Mouse (Mus musculus): ENCODE measurements around the gene Pik3ip1. TPM values are rescaled to one million over a fixed set of nuclear protein-coding genes. Genes with fewer than 3 reads are reported as not detected.
A peak's percentile ranks its signal among the peaks of the same experiment; 100 is the strongest.

Pik3ip1 gene
- total RNA-seq (2021): 10 to 100 TPM in 1 of 2 experiments, 1 to 10 TPM in 1; 9.1 to 12.0 TPM
- long read RNA-seq, experiment 1, transcript Pik3ip1-201 (6 exons, 2,573 nt): major isoform, 16 of 21 reads
- long read RNA-seq, experiment 1, partial matches to known transcripts: 0 of 21 reads
- long read RNA-seq, experiment 1, other reads (novel, unspliced or antisense): 4 of 21 reads
- long read RNA-seq, experiment 2, transcript Pik3ip1-201 (6 exons, 2,573 nt): major isoform, 25 of 30 reads
- long read RNA-seq, experiment 2, partial matches to known transcripts: 0 of 30 reads
- long read RNA-seq, experiment 2, other reads (novel, unspliced or antisense): 4 of 30 reads

DNA sequence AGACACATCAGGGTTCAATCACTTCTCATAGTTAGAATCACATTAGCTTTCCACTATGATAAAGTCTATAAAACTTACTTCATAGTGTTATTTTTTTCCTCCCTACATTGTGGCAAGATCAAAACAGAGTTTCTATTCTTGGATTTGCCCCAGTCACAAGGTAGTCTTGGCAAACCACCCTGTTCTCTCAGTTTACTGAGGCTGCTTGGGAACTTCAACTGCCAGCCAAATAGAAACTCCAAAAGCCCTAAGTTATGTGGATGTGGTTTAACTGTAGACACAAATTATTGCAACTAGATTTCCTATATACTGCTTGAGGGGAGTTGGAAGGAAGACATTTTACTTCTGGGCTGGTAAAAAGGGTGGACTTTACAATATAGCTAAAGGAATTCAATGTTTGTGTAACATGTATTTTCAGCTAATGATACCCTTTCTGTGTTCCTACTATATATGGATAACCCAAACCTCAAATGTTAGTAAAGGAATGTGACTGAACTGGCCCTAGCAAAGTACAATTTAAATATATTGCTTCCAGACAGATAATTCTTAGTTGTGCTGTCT lies at the start of gene Pik3ip1:
Pik3ip1 (plus strand) TSS at position 511 of the 561 bp plus-strand sequence.
- no peak for DNase-seq (ENCODE audit: low spot score in 2 of 2)

GRCm38 (mm10) chr11:3282887-3283286 lies 47.3 kb upstream of the Pik3ip1 start:
- DNase-seq (ENCODE audit: low spot score in 2 of 2): no peak

DNA sequence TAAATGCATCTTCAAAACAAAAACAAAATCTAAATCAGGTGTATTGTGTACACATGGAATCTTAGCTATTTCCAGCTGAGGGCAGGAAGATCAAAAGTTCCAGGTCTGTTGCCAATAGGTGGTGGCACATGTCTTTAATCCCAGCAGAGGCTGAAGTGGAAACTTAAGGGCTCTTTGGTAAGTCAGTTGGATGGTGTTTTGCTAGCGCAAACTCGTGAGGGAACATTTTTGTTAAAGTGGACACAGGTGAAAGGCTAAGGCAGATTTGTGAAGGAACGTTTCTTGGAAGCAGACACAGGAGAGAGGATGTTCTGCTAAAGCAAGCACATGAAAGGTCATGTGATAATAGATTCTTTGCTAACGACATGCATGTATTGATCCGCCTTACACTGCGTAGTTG lies 46.6 kb upstream of the Pik3ip1 start:
- DNase-seq (ENCODE audit: low spot score in 2 of 2): no peak

GRCm38 (mm10) chr11:3285940-3286339 lies 44.3 kb upstream of the Pik3ip1 start:
- DNase-seq (ENCODE audit: low spot score in 2 of 2): no peak

DNA sequence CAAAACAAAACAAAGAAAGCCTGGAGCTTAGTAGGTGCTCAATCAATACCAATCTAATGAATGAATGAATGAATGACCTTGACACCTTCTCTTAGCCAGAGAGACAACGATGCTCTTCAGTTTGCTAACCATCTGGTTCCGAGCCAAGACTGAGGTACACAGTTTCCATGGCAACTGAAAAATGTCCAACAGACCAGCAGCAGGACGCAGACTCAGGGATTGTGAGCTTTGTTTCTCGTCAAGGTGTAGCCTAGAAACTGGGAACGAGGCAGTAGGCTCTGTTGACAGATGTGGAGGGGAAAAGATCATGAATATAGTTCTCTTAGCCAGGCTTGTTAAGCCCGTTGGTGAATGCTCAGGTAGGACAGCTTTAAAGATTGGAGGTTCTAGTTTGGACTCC lies 43.1 kb upstream of the Pik3ip1 start:
- no peak for DNase-seq (ENCODE audit: low spot score in 2 of 2)

DNA sequence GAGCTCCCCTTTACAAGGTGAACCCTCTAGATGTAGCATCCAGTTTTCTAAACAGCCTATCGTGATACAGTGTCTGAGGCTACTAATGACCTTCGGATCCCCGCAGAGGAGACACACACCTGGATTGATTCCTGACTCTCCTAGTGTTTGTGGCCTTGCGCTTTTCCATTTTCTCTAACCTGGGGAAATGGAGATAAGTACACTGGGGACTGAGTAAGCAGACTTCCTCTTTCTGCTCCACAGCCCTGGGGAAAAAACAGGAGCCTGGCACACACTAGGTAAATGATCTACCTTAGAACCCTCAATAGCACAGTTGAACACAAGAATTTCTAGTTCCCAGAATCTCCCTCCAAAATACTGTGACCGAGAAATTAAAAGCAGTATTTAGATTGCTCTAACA lies 42.3 kb upstream of the Pik3ip1 start:
- DNase-seq (ENCODE audit: low spot score in 2 of 2): no peak

- DNase-seq (ENCODE audit: low spot score in 2 of 2): peak; percentile 43 to 69
Observed at GRCm38 (mm10) chr11:3288521-3289301, 41.5 kb upstream of the Pik3ip1 start, which contains the start of gene Patz1. Gene Patz1 (plus strand): TSS chr11:3288874.

DNA sequence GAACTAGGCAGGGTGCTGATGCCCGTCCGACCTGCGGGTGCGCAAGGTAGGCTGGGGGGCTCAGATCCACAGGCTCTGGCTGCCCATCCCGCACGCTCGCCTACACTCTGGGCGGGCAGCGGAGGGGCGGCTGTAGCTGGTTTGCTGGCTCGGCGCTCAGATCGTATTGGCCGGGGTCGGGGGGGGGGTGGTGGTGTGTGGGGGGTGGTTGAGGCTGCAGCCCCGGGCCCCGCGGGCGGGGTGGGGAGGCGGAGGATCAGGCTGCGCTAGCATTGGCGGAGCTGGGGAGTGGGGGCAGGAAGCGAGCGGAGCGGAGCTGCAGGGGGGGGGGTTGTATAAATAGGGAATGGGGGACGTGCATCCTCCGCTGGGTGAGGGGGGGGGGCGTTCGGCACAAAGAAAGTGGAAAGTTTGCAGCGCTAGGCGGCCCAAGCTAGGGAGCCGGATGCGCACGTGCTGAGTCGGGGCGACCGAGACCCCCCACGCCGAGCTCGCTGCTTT lies 40.8 kb upstream of the Pik3ip1 start:
- peak; percentile 55 to 58 for DNase-seq (ENCODE audit: low spot score in 2 of 2)

DNA sequence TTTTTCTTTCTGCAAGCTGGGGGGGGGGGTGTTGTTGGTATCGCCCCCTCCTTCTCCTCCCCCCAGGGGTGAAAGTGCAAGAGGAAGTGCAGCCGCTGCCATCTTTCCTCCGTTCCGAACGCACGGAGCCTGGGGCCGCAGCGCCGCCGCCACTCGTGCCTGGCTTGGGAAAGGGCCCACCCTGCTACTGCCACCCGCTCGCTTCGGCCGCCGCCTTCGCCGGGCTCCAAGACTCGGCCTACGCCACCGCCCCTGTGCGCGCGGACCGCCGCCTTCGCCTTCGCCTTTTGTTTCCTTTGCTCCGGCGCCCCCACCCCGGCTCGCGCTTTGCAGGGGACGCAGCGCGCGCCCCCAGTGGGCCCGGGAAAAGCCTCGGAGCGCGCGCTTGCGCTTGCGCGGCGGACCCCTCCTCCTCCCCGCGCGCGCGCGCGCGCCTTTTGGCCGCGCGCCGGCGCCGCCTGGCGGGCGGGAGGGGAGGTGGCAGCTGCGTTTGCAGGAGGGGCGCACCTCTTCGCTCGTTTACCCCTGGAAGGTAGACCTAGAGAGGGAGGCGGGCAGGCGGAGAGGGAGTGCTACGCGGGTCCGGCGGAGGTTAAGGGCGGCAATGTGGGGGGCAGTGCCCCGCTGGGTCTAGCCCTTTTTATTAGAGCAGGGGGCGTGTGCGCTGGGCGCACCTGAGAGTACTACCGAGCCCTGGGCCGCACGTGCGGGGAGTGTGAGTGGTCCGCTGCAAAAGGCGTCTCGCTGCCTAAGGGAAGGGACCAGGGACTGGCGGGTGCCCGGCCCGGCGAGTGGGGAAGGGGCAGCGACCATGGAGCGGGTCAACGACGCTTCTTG lies 40.2 kb upstream of the Pik3ip1 start:
- DNase-seq (ENCODE audit: low spot score in 2 of 2): peak; percentile 76 to 82

DNA sequence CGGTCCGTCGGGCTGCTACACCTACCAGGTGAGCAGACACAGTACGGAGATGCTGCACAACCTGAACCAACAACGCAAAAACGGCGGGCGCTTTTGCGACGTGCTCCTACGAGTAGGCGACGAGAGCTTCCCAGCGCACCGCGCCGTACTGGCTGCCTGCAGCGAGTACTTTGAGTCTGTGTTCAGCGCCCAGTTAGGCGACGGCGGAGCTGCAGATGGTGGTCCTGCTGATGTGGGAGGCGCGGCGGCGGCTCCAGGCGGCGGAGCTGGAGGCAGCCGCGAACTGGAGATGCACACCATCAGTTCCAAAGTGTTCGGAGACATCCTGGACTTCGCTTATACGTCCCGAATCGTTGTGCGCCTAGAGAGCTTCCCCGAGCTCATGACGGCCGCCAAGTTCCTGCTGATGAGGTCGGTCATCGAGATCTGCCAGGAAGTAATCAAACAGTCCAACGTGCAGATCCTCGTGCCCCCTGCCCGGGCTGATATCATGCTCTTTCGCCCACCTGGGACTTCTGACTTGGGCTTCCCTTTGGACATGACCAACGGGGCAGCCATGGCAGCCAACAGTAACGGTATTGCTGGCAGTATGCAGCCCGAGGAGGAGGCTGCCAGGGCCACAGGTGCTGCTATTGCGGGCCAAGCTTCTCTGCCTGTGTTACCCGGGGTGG lies 39.4 kb upstream of the Pik3ip1 start:
- DNase-seq (ENCODE audit: low spot score in 2 of 2): peak; percentile 41 to 45

DNA sequence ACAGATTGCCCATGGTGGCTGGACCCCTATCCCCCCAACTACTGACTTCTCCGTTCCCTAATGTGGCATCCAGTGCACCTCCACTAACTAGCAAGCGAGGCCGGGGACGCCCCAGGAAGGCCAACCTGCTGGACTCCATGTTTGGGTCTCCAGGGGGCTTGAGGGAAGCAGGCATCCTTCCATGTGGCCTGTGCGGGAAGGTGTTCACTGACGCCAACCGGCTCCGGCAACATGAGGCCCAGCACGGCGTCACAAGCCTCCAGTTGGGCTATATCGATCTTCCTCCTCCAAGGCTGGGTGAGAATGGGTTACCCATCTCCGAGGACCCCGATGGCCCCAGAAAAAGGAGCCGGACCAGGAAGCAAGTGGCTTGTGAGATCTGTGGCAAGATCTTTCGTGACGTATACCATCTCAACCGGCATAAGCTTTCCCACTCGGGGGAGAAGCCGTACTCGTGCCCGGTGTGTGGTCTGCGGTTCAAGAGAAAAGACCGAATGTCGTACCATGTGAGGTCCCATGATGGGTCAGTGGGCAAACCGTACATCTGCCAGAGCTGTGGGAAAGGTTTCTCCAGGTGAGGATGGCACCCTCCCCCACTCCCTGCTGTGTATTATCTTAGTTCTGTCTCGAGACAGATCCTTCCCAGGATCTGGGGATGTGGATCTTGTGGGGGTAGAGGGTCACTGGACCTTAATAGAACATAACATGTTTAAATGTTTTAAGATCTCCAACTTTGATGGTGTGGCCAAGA lies 38.7 kb upstream of the Pik3ip1 start:
- no peak for DNase-seq (ENCODE audit: low spot score in 2 of 2)

DNA sequence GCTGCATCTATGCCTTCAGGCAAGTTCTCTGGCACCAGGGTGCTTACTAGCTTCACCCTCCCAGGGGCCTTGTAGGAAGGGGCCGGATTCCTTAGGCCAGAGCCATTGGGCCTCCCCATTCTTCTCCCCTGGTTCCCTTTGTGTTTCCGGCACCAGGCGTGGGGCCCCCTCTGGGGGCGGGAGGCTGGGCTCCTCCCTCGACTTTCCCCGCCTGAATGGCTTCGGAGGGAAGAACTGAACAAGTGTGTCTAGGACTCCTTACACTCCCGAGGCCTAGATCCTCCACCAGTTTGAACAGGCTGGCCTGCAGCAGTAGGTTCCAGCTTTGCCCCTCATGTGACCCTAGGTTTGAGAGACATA lies 38.2 kb upstream of the Pik3ip1 start:
- peak; percentile 35 to 40 for DNase-seq (ENCODE audit: low spot score in 2 of 2)

DNA sequence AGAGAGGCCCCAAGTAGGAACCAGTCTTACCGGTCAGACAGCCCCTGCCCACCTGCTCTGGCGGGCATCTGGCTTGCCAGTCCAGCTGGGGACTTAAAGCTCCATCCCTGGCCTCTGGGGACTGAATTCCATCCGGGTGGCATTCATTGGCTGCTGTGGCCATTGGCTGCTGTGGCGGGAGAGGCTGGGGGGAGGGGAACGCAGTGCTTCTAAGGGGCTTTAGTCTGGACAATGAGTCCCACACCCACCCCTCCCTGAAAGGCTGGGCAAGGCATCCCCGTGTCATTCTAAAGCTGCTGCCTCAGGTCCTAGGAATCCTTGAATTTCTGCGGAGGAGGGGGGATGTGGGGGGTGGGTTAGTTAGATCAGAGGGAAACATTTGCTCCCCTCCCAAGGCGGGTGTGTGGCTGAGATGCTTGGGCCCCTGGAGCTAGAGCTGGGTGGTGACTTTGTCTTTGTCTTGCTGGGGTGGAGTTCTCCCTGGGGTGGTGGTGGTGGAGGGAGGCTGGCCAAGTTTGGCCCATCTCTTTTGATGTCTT lies 37.4 kb upstream of the Pik3ip1 start:
- no peak for DNase-seq (ENCODE audit: low spot score in 2 of 2)

DNA sequence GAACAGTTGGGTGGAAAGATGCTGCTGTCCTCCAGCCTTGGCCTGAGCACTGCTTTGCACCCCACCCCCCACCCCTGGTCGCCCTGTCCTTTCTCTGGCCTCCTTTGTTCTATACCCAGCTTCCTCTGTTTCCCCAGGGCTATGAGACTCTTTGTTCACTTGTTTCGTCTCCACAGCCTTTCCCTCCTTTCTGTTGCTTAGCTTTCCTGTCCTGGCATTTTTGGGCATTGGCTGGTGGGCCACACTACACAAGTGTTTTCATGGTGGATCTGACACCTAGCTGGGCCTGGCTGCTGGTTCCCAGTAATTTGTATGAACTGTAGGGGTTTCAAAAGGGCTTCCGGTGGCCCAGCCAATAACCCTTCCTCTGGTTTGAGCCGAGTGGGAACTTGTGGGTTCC lies 36.8 kb upstream of the Pik3ip1 start:
- DNase-seq (ENCODE audit: low spot score in 2 of 2): no peak

DNA sequence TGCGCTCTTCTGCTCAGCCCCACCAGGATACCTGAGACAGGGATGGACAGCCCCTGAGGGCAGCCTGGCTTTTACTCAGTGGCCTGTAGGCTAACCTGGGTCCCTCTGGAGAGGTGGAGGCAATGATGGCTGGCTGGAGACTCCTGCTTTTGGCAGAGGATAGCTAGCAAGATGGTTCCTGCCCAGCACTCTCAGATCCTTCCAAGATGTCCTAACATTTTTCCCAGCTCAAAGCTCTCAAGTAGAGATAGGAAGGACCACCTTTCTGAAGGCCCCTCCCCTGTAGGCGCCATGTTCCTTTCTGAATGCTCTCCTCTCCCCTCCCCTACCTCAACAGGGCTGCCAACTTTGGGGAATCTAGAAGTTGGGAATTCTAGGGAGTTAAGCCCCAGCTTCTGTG lies 35.6 kb upstream of the Pik3ip1 start:
- no peak for DNase-seq (ENCODE audit: low spot score in 2 of 2)

GRCm38 (mm10) chr11:3296056-3296455 lies 34.1 kb upstream of the Pik3ip1 start:
- DNase-seq (ENCODE audit: low spot score in 2 of 2): no peak

- DNase-seq (ENCODE audit: low spot score in 2 of 2): no peak
Observed at GRCm38 (mm10) chr11:3297871-3298812, 32.1 kb upstream of the Pik3ip1 start.

GRCm38 (mm10) chr11:3298813-3299185 lies 31.4 kb upstream of the Pik3ip1 start:
- DNase-seq (ENCODE audit: low spot score in 2 of 2): no peak
